Mouse (Mus musculus): ENCODE results near the gene Mapk8. TPM values are rescaled to one million over a fixed set of nuclear protein-coding genes. Genes with fewer than 3 reads are reported as not detected.

The Mapk8 gene
- total RNA-seq, 2 experiments from 2014 or later = 101 to 110 TPM

GRCm38 (mm10) chr14:33378723-33379122, 68.2 kb downstream of the Mapk8 start:
- H3K27ac ChIP-seq = no peak overlapping the region
- no peak for DNase-seq (ENCODE audit: extremely low spot score in 1 of 2, low spot score in 2 of 2)
- intact Hi-C loops (cut with DNase I) = no loop called here
- H3K4me3 ChIP-seq = no peak overlapping the region
- no peak for TF ChIP-seq CTCF (IDR thresholded peaks at IDR 0.05)

- Histone ChIP-seq H3K4me3 (no peak overlapping the region), H3K27ac (no peak overlapping the region)
- TF ChIP-seq CTCF (IDR thresholded peaks at IDR 0.05) = no peak
- no peak for DNase-seq (ENCODE audit: extremely low spot score in 1 of 2, low spot score in 2 of 2)
- intact Hi-C loops (cut with DNase I) = no loop called here
Observed at GRCm38 (mm10) chr14:33377211-33377610, 69.7 kb downstream of the Mapk8 start.

- intact Hi-C loops (cut with DNase I) = no loop called here
- TF ChIP-seq CTCF (IDR thresholded peaks at IDR 0.05) = no peak
- no peak overlapping the region for H3K27ac ChIP-seq
- H3K4me3 ChIP-seq = no peak overlapping the region
- no peak for DNase-seq (ENCODE audit: extremely low spot score in 1 of 2, low spot score in 2 of 2)
Observed at GRCm38 (mm10) chr14:33374089-33374488, 72.9 kb downstream of the Mapk8 start.

- no peak for DNase-seq (ENCODE audit: extremely low spot score in 1 of 2, low spot score in 2 of 2)
- TF ChIP-seq CTCF (IDR thresholded peaks at IDR 0.05) = no peak
- no peak overlapping the region for H3K27ac ChIP-seq
- intact Hi-C loops (cut with DNase I) = no loop called here
- H3K4me3 ChIP-seq = no peak overlapping the region
Observed at GRCm38 (mm10) chr14:33373271-33373670, 73.7 kb downstream of the Mapk8 start.

GRCm38 (mm10) chr14:33371248-33371647, 75.7 kb downstream of the Mapk8 start:
- peak; percentile 69 to 76 for DNase-seq (ENCODE audit: extremely low spot score in 1 of 2, low spot score in 2 of 2)
- Histone ChIP-seq H3K4me3 (no peak overlapping the region), H3K27ac (no peak overlapping the region)
- TF ChIP-seq CTCF (IDR thresholded peaks at IDR 0.05) = peak; percentile 76
- intact Hi-C loops (cut with DNase I) = loop anchor here (1.0 kb wide), 2 partner anchors 58 to 157 kb away; partner anchors contain the start of gene Arhgap22

- no peak overlapping the region for H3K27ac ChIP-seq
- H3K4me3 ChIP-seq = no peak overlapping the region
- no peak for TF ChIP-seq CTCF (IDR thresholded peaks at IDR 0.05)
- intact Hi-C loops (cut with DNase I) = no loop called here
- DNase-seq (ENCODE audit: extremely low spot score in 1 of 2, low spot score in 2 of 2) = peak in 1 of 2 experiments; percentile 12
Observed at GRCm38 (mm10) chr14:33370056-33370455, 76.9 kb downstream of the Mapk8 start.

GRCm38 (mm10) chr14:33369375-33369774, 77.6 kb downstream of the Mapk8 start:
- TF ChIP-seq CTCF (IDR thresholded peaks at IDR 0.05) = no peak
- Histone ChIP-seq H3K27ac (no peak overlapping the region), H3K4me3 (no peak overlapping the region)
- DNase-seq (ENCODE audit: extremely low spot score in 1 of 2, low spot score in 2 of 2) = no peak
- intact Hi-C loops (cut with DNase I) = no loop called here

GRCm38 (mm10) chr14:33366891-33367777, 79.8 kb downstream of the Mapk8 start:
- TF ChIP-seq CTCF (IDR thresholded peaks at IDR 0.05) = no peak
- Histone ChIP-seq H3K4me3 (no peak overlapping the region), H3K27ac (no peak overlapping the region)
- no peak for DNase-seq (ENCODE audit: extremely low spot score in 1 of 2, low spot score in 2 of 2)
- intact Hi-C loops (cut with DNase I) = no loop called here

- no peak for DNase-seq (ENCODE audit: extremely low spot score in 1 of 2, low spot score in 2 of 2)
- Histone ChIP-seq H3K27ac (no peak overlapping the region), H3K4me3 (no peak overlapping the region)
- TF ChIP-seq CTCF (IDR thresholded peaks at IDR 0.05) = no peak
- intact Hi-C loops (cut with DNase I) = no loop called here
Observed at GRCm38 (mm10) chr14:33364061-33364460, 82.9 kb downstream of the Mapk8 start.

- DNase-seq (ENCODE audit: extremely low spot score in 1 of 2, low spot score in 2 of 2) = no peak
- no peak for TF ChIP-seq CTCF (IDR thresholded peaks at IDR 0.05)
- H3K27ac ChIP-seq = no peak overlapping the region
- H3K4me3 ChIP-seq = no peak overlapping the region
- intact Hi-C loops (cut with DNase I) = no loop called here
Observed at GRCm38 (mm10) chr14:33363611-33364010, 83.3 kb downstream of the Mapk8 start.

GRCm38 (mm10) chr14:33362807-33363206, 84.2 kb downstream of the Mapk8 start:
- Histone ChIP-seq H3K27ac (no peak overlapping the region), H3K4me3 (no peak overlapping the region)
- TF ChIP-seq CTCF (IDR thresholded peaks at IDR 0.05) = no peak
- intact Hi-C loops (cut with DNase I) = no loop called here
- DNase-seq (ENCODE audit: extremely low spot score in 1 of 2, low spot score in 2 of 2) = no peak

GRCm38 (mm10) chr14:33362122-33362521, 84.8 kb downstream of the Mapk8 start:
- TF ChIP-seq CTCF (IDR thresholded peaks at IDR 0.05) = no peak
- DNase-seq (ENCODE audit: extremely low spot score in 1 of 2, low spot score in 2 of 2) = no peak
- intact Hi-C loops (cut with DNase I) = no loop called here
- Histone ChIP-seq H3K27ac (no peak overlapping the region), H3K4me3 (no peak overlapping the region)

GRCm38 (mm10) chr14:33361546-33361945, 85.4 kb downstream of the Mapk8 start:
- Histone ChIP-seq H3K4me3 (no peak overlapping the region), H3K27ac (no peak overlapping the region)
- TF ChIP-seq CTCF (IDR thresholded peaks at IDR 0.05) = no peak
- intact Hi-C loops (cut with DNase I) = no loop called here
- DNase-seq (ENCODE audit: extremely low spot score in 1 of 2, low spot score in 2 of 2) = no peak

Data from left cerebral cortex, adult 2 months (tissue).